Mouse (Mus musculus) embryonic fibroblast, embryonic 13.5 days (primary cell): Measurements from ENCODE around the gene Terf2ip. TPM values are rescaled to one million over a fixed set of nuclear protein-coding genes. Genes with fewer than 3 reads are reported as not detected.

ENCODE experiments used
- H3K27ac ChIP-seq: 2 replicates; pipeline ENCODE4 v1.5.1; 2012; ENCODE audit warnings: low read length, control low read depth, inconsistent platforms; ENCODE audit not compliant: insufficient read depth
- H3K4me1 ChIP-seq: 2 replicates; pipeline ENCODE4 v1.6.1; 2011; ENCODE audit warnings: low read length; ENCODE audit not compliant: control insufficient read depth, insufficient read depth
- H3K4me3 ChIP-seq: 2 replicates; pipeline ENCODE4 v1.5.1; 2011; ENCODE audit warnings: mild to moderate bottlenecking, control low read depth, low read length; ENCODE audit not compliant: insufficient read depth
- CTCF ChIP-seq: IDR thresholded peaks from 2 replicates; pipeline ENCODE4 v1.5.1; 2011; ENCODE audit warnings: mild to moderate bottlenecking, control low read depth, low read length, moderate library complexity, borderline replicate concordance; ENCODE audit not compliant: insufficient read depth
- POLR2A ChIP-seq: IDR thresholded peaks from 2 replicates; pipeline ENCODE4 v1.6.1; 2011; ENCODE audit warnings: low read depth, mild to moderate bottlenecking, control low read depth, low read length, moderate library complexity
- polyA plus RNA-seq: library from polyadenylated mRNA; stranded (reverse); fragments of >200 nt; gene quantifications from 2 replicates; pipeline ENCODE4 v1.2.4, GENCODE M21; 2011; ENCODE audit warnings: low read depth; ENCODE audit not compliant: missing spikeins, insufficient read length

Terf2ip gene
- polyA plus RNA-seq, 1 experiment = 8.0 TPM

DNA sequence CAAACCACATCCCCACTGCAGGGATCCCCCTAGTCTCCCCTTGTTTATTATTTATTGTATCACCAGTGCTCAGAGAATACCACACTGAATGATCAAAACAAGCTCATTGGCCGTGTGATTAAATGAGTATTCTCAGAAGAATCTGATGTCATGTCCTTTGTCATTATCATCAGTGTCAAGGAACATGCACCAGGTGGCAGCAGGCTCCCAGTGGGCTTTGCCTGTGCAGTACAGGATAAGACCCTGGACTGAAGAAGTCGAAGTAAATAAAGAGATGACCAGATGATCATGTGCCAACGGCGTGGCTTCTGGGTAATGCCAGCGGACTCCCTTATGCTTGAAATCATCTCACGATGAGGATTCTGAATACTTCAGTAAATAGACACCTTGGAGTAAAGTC, 37.1 kb downstream of the Terf2ip start:
- Histone ChIP-seq H3K27ac (no peak overlapping the region), H3K4me1 (no peaks in the 10 kb centered on the region), H3K4me3 (no peak overlapping the region)
- TF ChIP-seq CTCF (no peak), POLR2A (no peak)

DNA sequence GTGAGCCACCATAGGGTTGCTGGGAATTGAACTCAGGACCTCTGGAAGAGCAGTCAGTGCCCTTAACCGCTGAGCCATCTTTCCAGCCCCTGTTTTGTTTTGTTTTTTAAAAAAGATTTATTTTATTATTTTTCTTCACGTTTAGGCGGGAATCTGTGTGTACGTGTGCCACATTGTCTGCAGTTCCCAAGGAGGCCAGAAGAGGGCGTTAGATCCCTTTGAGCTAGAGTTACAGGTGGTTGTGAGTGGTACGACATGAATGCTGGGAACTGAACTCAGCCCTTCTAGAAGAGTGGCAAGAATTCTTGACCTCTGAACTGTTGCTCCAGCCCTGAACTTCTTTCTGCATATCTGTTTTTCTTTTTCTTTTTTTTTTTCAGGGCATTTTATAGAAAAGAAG, 38.8 kb downstream of the Terf2ip start:
- TF ChIP-seq CTCF (no peak), POLR2A (no peak)
- no peak overlapping the region for H3K4me3 ChIP-seq
- no peaks in the 10 kb centered on the region for H3K4me1 ChIP-seq
- no peak overlapping the region for H3K27ac ChIP-seq

DNA sequence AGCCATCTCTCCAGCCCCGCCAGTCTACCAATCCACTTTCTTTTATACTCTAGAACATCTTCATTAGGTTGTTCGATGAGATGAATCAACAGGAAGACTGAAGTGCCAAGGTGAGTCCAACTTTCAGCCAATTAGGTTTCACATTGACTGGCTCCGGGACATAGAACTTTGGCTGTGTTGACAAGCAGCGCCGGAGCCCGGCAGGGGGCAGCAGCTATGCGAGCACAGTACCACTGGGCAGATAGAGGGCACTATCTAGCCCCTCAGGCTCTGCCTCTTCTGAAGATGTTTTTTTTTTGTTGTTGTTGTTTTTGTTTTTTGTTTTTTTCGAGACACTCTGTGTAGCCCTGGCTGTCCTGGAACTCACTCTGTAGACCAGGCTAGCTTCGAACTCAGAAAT, 40.3 kb downstream of the Terf2ip start:
- TF ChIP-seq POLR2A = no peak
- no peak for TF ChIP-seq CTCF
- Histone ChIP-seq H3K4me1 (no peaks in the 10 kb centered on the region), H3K4me3 (no peak overlapping the region), H3K27ac (no peak overlapping the region)

DNA sequence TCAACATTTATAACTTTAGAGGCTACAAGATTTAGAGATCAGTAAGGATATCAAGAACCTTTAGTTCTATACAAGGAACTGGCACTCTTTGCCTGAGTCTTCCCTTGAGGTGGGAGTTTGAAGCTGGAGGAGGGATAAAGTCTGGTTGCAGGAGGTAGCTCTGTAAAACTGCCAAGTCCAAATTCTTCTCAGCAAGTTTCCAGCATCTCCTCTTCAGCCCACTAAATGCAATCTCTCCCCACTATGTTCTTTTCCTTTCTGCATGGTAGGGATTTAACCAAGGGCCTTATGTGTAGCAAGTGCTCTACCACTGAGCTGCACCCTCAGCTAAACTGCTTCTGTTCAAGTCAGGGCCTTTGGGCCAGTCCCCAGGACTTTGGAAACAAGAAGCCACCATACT, 43.3 kb downstream of the Terf2ip start:
- Histone ChIP-seq H3K4me3 (no peak overlapping the region), H3K4me1 (no peaks in the 10 kb centered on the region), H3K27ac (no peak overlapping the region)
- TF ChIP-seq CTCF = no peak
- no peak for TF ChIP-seq POLR2A

DNA sequence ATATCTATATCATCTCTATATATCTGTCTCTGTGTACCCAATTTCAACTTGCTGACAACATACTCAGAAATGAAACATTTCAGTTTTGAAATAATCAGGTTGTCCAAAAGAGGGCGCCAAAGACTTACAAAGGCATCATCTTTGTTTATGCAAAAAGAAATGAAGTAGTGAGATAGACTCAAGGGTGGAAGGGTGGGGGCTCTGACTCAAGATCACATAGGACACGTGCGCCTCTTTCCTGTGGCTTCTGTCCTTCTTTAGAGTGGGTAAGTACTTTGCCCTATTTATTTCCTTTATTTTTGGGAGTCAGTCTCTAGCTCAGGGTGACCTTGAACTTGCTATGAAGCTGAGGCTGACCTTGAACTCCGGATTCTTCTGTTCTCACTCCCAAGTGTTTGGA, 50.2 kb downstream of the Terf2ip start:
- H3K27ac ChIP-seq = no peak overlapping the region
- no peak overlapping the region for H3K4me3 ChIP-seq
- no peak for TF ChIP-seq POLR2A
- no peak for TF ChIP-seq CTCF
- H3K4me1 ChIP-seq = no peaks in the 10 kb centered on the region

Other genes starting within 250 kb of the Terf2ip start
- gene Cfdp1, start 157.1 kb upstream of the Terf2ip start, polyA plus RNA-seq = 120 and 149 TPM in 2 replicates
- gene Tmem170, start 134.6 kb upstream of the Terf2ip start, polyA plus RNA-seq = 2.6 and 3.2 TPM in 2 replicates
- 0.79 and 1.9 TPM in 2 replicates for gene Chst5, start 101.0 kb upstream of the Terf2ip start, polyA plus RNA-seq
- 11.4 and 12.2 TPM in 2 replicates for gene Tmem231, start 77.5 kb upstream of the Terf2ip start, polyA plus RNA-seq
- 51.0 and 61.1 TPM in 2 replicates for gene Gabarapl2, start 70.7 kb upstream of the Terf2ip start, polyA plus RNA-seq
- gene Adat1, start 19.1 kb upstream of the Terf2ip start, polyA plus RNA-seq = 3.7 and 4.2 TPM in 2 replicates
- 141 and 154 TPM in 2 replicates for gene Kars, start 75 bp upstream of the Terf2ip start, polyA plus RNA-seq
- gene Gm6793, start 3.6 kb downstream of the Terf2ip start, polyA plus RNA-seq = 0.33 TPM in 1 of 2 replicates, not detected in the other